Mouse (Mus musculus) urinary bladder, postnatal 14 days (tissue): ENCODE results near the gene Tom1l1.
"Not testable (repeated sequence)": the region's sequence is repeated elsewhere in the genome, so short reads cannot be mapped to it uniquely, and the experiment has no call there.

Experiments used
- DNase-seq: peaks from one replicate; pipeline ENCODE4 v3.0.0; 2021; ENCODE audit warnings: low spot score

Tom1l1 gene

GRCm38 (mm10) chr11:90687460-90688416 is at the start of gene Tom1l1:
Gene Tom1l1, minus strand, starts transcription at chr11:90688366.
- peak; percentile 83 for DNase-seq

GRCm38 (mm10) chr11:90733575-90733974 is 45.4 kb upstream of the Tom1l1 start:
- DNase-seq, result no peak

GRCm38 (mm10) chr11:90727354-90728125 is 39.4 kb upstream of the Tom1l1 start:
- no peak for DNase-seq

- DNase-seq, result no peak
Observed at GRCm38 (mm10) chr11:90726730-90727129, 38.6 kb upstream of the Tom1l1 start.

GRCm38 (mm10) chr11:90722304-90722703 is 34.1 kb upstream of the Tom1l1 start:
- DNase-seq, result no peak

GRCm38 (mm10) chr11:90717719-90718118 is 29.6 kb upstream of the Tom1l1 start:
- DNase-seq, result no peak

GRCm38 (mm10) chr11:90711596-90711995 is 23.4 kb upstream of the Tom1l1 start:
- DNase-seq, result no peak

GRCm38 (mm10) chr11:90707134-90707533 is 19.0 kb upstream of the Tom1l1 start:
- not testable (repeated sequence) for DNase-seq

GRCm38 (mm10) chr11:90697480-90698240 is 9.5 kb upstream of the Tom1l1 start:
- DNase-seq, result peak; percentile 82

- DNase-seq, result no peak
Observed at GRCm38 (mm10) chr11:90695811-90696210, 7.6 kb upstream of the Tom1l1 start.

GRCm38 (mm10) chr11:90694206-90694605 is 6.0 kb upstream of the Tom1l1 start:
- DNase-seq, result no peak

GRCm38 (mm10) chr11:90690361-90690760 is 2.2 kb upstream of the Tom1l1 start:
- no peak for DNase-seq

- no peak for DNase-seq
Observed at GRCm38 (mm10) chr11:90687040-90687439, 1.1 kb downstream of the Tom1l1 start.

GRCm38 (mm10) chr11:90686287-90687025 is 1.7 kb downstream of the Tom1l1 start:
- DNase-seq, result no peak

- DNase-seq, result no peak
Observed at GRCm38 (mm10) chr11:90685196-90685595, 3.0 kb downstream of the Tom1l1 start.

- no peak for DNase-seq
Observed at GRCm38 (mm10) chr11:90684765-90685164, 3.4 kb downstream of the Tom1l1 start.

GRCm38 (mm10) chr11:90681171-90681570 is 7.0 kb downstream of the Tom1l1 start:
- no peak for DNase-seq

GRCm38 (mm10) chr11:90678582-90678981 is 9.6 kb downstream of the Tom1l1 start:
- no peak for DNase-seq

GRCm38 (mm10) chr11:90677771-90678288 is 10.3 kb downstream of the Tom1l1 start:
- DNase-seq, result no peak

- no peak for DNase-seq
Observed at GRCm38 (mm10) chr11:90677027-90677426, 11.1 kb downstream of the Tom1l1 start.

- no peak for DNase-seq
Observed at GRCm38 (mm10) chr11:90675479-90676110, 12.6 kb downstream of the Tom1l1 start.
